Mouse (Mus musculus): ENCODE measurements around the gene Rgs7bp.
"Not testable (repeated sequence)": the region's sequence is repeated elsewhere in the genome, so short reads cannot be mapped to it uniquely, and the experiment has no call there.

Rgs7bp gene

DNA sequence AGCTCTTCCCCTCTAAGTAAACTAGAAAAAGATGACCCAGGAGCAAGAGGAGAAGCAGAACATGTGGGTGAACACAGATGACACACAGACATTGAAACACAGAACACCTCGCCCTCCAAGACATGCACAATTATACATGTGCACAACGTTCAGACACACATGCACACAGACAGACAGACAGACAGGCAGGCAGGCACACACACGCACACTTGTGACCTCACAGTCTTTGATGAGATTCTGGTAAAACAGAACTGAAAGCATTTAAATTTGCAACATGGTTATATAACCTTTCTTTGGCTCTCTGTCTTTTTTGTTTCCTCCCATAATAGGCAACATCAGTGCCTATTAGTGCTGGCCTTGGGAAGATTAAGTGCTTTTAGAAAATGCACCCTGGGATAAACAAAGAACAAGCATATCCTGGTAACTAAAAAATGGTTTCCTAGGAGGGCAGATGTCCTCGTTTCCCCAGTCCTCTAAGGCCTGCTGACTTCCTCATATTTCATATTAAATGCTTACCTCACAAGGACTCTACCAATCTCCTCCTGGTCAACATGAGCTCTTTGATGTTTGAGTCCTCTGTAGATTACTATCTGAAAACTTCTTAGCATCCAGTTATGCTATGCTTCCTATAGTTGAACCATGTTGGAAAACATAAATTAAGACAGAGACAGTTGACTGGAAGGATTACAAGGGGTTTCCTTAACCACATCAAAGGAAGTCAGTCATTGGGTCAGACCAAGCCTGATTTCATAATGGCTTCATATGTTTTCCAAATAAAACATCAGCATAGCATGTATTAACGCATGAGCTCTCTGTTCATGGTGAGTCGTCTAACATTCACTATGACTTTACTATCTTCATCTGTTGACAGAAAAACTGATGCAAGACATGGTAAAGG lies 122.8 kb downstream of the Rgs7bp start:
- DNase-seq = no peak

DNA sequence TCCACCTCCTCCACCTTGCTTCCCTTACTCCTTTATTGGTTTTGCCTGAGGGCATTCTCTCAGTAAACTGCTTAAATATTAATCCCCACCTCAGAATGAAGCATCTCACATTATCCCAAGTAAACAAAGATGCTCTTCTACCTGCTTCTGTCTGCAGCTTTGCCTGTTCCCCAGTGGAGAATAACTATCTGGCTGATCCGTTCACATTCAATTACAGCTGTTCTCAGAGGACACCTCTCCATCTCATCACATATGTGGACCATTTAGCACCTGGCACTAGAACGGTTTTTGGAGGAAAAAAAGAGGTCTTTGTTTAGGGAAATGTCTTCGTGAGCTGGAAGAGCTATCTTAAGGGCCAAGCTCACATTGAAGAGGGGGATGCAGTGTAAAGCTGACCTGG lies 123.9 kb downstream of the Rgs7bp start:
- DNase-seq = no peak

DNA sequence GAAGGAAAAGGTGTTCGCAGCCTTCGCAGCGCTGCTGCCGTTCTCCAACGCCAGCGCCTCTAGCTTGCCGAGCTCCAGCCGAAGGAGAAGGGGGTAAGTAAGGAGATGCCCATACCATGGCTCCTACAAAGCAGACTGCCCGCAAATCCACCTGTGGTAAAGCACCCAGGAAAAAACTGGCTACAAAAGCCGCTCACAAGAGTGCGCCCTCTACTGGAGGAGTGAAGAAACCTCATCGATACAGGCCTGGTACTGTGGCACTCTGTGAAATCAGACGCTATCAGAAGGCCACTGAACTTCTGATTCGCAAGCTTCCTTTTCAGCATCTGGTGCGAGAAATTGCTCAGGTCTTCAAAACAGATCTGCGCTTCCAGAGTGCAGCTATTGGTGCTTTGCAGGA lies 136.1 kb downstream of the Rgs7bp start:
- peak; percentile 16 to 33 for DNase-seq

DNA sequence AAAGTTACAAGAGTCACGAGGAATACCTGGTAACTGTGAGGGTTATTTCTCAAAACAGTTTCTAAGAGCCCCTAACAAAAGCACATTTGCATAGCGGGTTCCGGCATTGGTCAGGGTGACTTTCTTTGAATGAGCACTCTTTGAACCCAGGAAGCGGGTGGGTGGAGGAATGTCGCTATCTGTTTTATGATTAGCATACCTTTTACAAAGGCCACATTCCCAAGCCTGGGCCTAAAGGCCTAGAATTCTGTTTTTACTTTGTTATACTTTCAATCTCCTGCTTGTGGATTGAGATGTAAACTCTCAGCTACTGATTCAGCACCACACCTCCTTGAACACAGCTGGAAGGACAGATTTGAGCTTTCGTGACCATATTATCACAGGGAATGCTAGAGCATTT lies 138.0 kb downstream of the Rgs7bp start:
- not testable (repeated sequence) for DNase-seq

DNA sequence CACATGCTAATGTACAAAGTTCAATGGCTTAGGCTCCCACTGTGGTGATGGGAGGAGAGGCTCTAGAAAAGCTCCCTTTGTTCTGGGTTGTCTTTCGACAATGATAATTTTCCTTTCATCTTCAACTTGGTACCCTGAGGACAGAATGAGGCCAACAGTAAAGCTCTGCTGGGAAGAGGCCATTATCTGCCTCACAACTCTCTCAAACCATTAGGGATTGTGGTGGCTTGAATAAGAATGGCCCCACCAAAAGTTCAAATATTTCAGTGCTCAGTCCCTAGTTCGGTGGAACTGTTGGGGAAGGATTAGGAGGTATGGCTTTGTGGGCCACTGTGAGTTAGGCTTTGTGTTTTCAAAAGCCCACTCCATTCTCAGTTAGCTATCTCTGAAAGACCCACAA lies 138.6 kb downstream of the Rgs7bp start:
- no peak for DNase-seq

GRCm38 (mm10) chr13:104914288-104914895 lies 140.3 kb downstream of the Rgs7bp start:
- no peak for DNase-seq

DNA sequence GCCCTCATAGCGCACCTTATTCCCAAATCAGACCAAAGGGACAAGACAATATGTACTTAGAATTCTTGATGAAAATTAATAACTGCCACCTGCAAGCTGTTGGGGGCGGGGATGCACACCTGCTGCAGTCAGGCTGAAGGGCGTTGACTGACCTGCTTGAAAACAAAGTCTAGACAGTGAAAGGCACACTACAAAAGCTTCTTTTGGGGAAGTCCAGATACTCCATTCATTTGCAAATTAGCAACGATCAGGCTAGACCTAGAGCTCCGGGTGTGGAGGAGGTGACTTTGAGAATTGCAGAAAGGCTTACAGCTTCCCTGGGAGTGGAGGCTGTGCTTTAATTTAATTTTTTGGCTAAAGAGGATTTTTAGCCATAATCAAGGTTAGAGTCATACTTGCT lies 143.1 kb downstream of the Rgs7bp start:
- DNase-seq = not testable (repeated sequence)

- not testable (repeated sequence) for DNase-seq
Observed at GRCm38 (mm10) chr13:104911006-104911405, 143.7 kb downstream of the Rgs7bp start.

GRCm38 (mm10) chr13:104908691-104909090 lies 146.0 kb downstream of the Rgs7bp start:
- DNase-seq = no peak
